ENCODE assay signal across 8 mouse cellular contexts in genomic region chr9:119340909-119341816, GRCm38 (mm10). TPM values are rescaled to one million over a fixed set of nuclear protein-coding genes. Genes with fewer than 3 reads are reported as not detected.
DNase-seq lines count a peak whose midpoint lies in the region; ATAC-seq and TF ChIP-seq lines count a peak whose summit lies in the region.

TSS of gene Myd88 (minus strand) at chr9:119341411.

- TF ChIP-seq POLR2A in kidney, adult 2 months (IDR thresholded peaks at IDR 0.05; ENCODE audit: low read depth, low read length), result peak; percentile 61
- TF ChIP-seq POLR2A in spleen, adult 2 months (IDR thresholded peaks at IDR 0.05; ENCODE audit: low read depth, low read length), result no peak; the same call in 1 of the 2 replicates

- ATAC-seq in embryonic facial prominence, embryonic 13.5 days (ENCODE audit: insufficient number of reproducible peaks, insufficient read depth, low FRiP score, low TSS enrichment, low read depth), result peak; percentile 98
- ATAC-seq in limb, embryonic 12.5 days (ENCODE audit: insufficient number of reproducible peaks, insufficient read depth, low FRiP score, low TSS enrichment, low read depth), result peak; percentile 99
- ATAC-seq in midbrain, embryonic 15.5 days (replicated peaks), result peak; percentile 98

- H3K27ac ChIP-seq in embryonic facial prominence, embryonic 13.5 days, result peak within 1 kb of the TSS; percentile 94
- H3K27ac ChIP-seq in kidney, adult 2 months (ENCODE audit: insufficient read depth, low read depth, low read length), result peak within 1 kb of the TSS; percentile 93
- H3K27ac ChIP-seq in limb, embryonic 12.5 days, result peak within 1 kb of the TSS; percentile 91
- peak within 1 kb of the TSS; percentile 89 for H3K27ac ChIP-seq in midbrain, embryonic 15.5 days
- H3K27ac ChIP-seq in spleen, adult 2 months (ENCODE audit: insufficient read depth, low read length), result peak within 1 kb of the TSS; percentile 75

- H3K27me3 ChIP-seq in embryonic facial prominence, embryonic 13.5 days, result no peaks in the 10 kb centered on the region
- H3K27me3 ChIP-seq in kidney, adult 2 months (replicated peaks; ENCODE audit: control insufficient read depth, insufficient read depth, low read length), result no peaks in the 10 kb centered on the region
- H3K27me3 ChIP-seq in limb, embryonic 12.5 days, result peaks cover 4% of the 10 kb centered on the region; the same call in 1 of the 2 replicates
- peaks cover 9% of the 10 kb centered on the region for H3K27me3 ChIP-seq in midbrain, embryonic 15.5 days (replicated peaks)
- H3K27me3 ChIP-seq in spleen, adult 2 months (ENCODE audit: control insufficient read depth, insufficient read depth, low read length), result no peaks in the 10 kb centered on the region

- H3K9me3 ChIP-seq in embryonic facial prominence, embryonic 13.5 days, result no peaks in the 10 kb centered on the region
- H3K9me3 ChIP-seq in limb, embryonic 12.5 days, result no peaks in the 10 kb centered on the region
- H3K9me3 ChIP-seq in midbrain, embryonic 15.5 days, result no peaks in the 10 kb centered on the region

- TF ChIP-seq CTCF in kidney, adult 2 months (conservative IDR thresholded peaks at IDR 0.05; ENCODE audit: insufficient read depth, insufficient read length, low read depth, low read length), result no peak
- no peak for TF ChIP-seq CTCF in spleen, adult 2 months (IDR thresholded peaks at IDR 0.05; ENCODE audit: extremely low read depth, insufficient read depth, insufficient read length, insufficient replicate concordance)

- peaks cover 24% of the 10 kb centered on the region for H3K4me1 ChIP-seq in embryonic facial prominence, embryonic 13.5 days
- H3K4me1 ChIP-seq in kidney, adult 2 months (ENCODE audit: control insufficient read depth, insufficient read depth, low read length), result peaks cover 18% of the 10 kb centered on the region
- peaks cover 14% of the 10 kb centered on the region for H3K4me1 ChIP-seq in limb, embryonic 12.5 days (replicated peaks)
- H3K4me1 ChIP-seq in midbrain, embryonic 15.5 days, result peaks cover 32% of the 10 kb centered on the region
- peaks cover 8% of the 10 kb centered on the region; the same call in 1 of the 2 replicates for H3K4me1 ChIP-seq in spleen, adult 2 months (ENCODE audit: control insufficient read depth, insufficient read depth, insufficient read length)

- WGBS in embryonic facial prominence, embryonic 13.5 days, result under 1% methylated on average over 65 of the region's 68 CpGs
- under 1% methylated on average over 68 of the region's 68 CpGs for WGBS in kidney, adult 2 months
- under 1% methylated on average over 68 of the region's 68 CpGs for WGBS in limb, embryonic 12.5 days
- under 1% methylated on average over 68 of the region's 68 CpGs for WGBS in midbrain, embryonic 15.5 days
- 1% methylated on average over 68 of the region's 68 CpGs for WGBS in spleen, adult 2 months

- peak within 1 kb of the TSS; percentile 81 for H3K4me2 ChIP-seq in embryonic facial prominence, embryonic 13.5 days
- peak within 1 kb of the TSS; percentile 77 for H3K4me2 ChIP-seq in limb, embryonic 12.5 days
- peak within 1 kb of the TSS; percentile 86 for H3K4me2 ChIP-seq in midbrain, embryonic 15.5 days

- peak; percentile 96 for DNase-seq in 3134 (ENCODE audit: extremely low read depth, insufficient read length, low spot score)
- peak; percentile 96 to 97 for DNase-seq in adrenal gland, postnatal 36 days
- DNase-seq in heart, adult 18-20 months, result peak; percentile 97 to 99
- DNase-seq in kidney, adult 2 months, result peak; percentile 99
- DNase-seq in spleen, adult 2 months (ENCODE audit: low read depth in 1 of 2, low spot score in 2 of 2), result peak; percentile 91 to 93

- peak within 1 kb of the TSS; percentile 87 for H3K9ac ChIP-seq in embryonic facial prominence, embryonic 13.5 days
- peak within 1 kb of the TSS; percentile 89 for H3K9ac ChIP-seq in limb, embryonic 12.5 days (replicated peaks)
- peak within 1 kb of the TSS; percentile 92 for H3K9ac ChIP-seq in midbrain, embryonic 15.5 days

- peaks cover 34% of the 10 kb centered on the region for H3K36me3 ChIP-seq in embryonic facial prominence, embryonic 13.5 days
- no peaks in the 10 kb centered on the region; the same call in 1 of the 2 replicates for H3K36me3 ChIP-seq in kidney, adult 2 months (ENCODE audit: control insufficient read depth, insufficient read depth, low read length)
- H3K36me3 ChIP-seq in limb, embryonic 12.5 days, result peaks cover 32% of the 10 kb centered on the region
- H3K36me3 ChIP-seq in midbrain, embryonic 15.5 days (replicated peaks), result peaks cover 17% of the 10 kb centered on the region; the same call in 1 of the 2 replicates
- H3K36me3 ChIP-seq in spleen, adult 2 months (ENCODE audit: control insufficient read depth, insufficient read depth, low read length), result peaks cover 21% of the 10 kb centered on the region

- H3K4me3 ChIP-seq in embryonic facial prominence, embryonic 13.5 days, result peak within 1 kb of the TSS; percentile 85
- peak within 1 kb of the TSS; percentile 90 for H3K4me3 ChIP-seq in kidney, adult 2 months (ENCODE audit: insufficient read depth, low read depth, low read length)
- peak within 1 kb of the TSS; percentile 84 for H3K4me3 ChIP-seq in limb, embryonic 12.5 days (replicated peaks)
- peak within 1 kb of the TSS; percentile 94 for H3K4me3 ChIP-seq in midbrain, embryonic 15.5 days
- H3K4me3 ChIP-seq in spleen, adult 2 months (ENCODE audit: extremely low read depth, insufficient read depth, insufficient read length), result peak within 1 kb of the TSS; percentile 92

RNA-seq across cellular contexts. Expression of gene Myd88, which starts in this region (rescaled TPM):
- 10 to 100 TPM; 25.9 to 36.7 TPM for total RNA-seq in adrenal gland, postnatal 36 days (2021)
- 17.7 and 18.2 TPM in 2 replicates for polyA plus RNA-seq in embryonic facial prominence, embryonic 13.5 days (2015; fragmentation: Nextera tagmentation; extraction: Ambion mirVana)
- total RNA-seq in heart, adult 18-20 months (2021), result 10 to 100 TPM; 12.9 to 13.9 TPM
- polyA plus RNA-seq in kidney, adult 2 months (2012; rRNA removed), result 16.4 and 17.4 TPM in 2 replicates
- polyA plus RNA-seq in limb, embryonic 12.5 days (2016; fragmentation: Nextera tagmentation; extraction: Ambion mirVana), result 9.2 and 9.9 TPM in 2 replicates
- 6.5 and 7.2 TPM in 2 replicates for polyA plus RNA-seq in midbrain, embryonic 15.5 days (2015; fragmentation: Nextera tagmentation; extraction: Ambion mirVana)
- 27.0 and 33.5 TPM in 2 replicates for polyA plus RNA-seq in spleen, adult 2 months (2012; rRNA removed)

Comparison
In these comparisons a context has a peak if more than half of its experiments do, and no peak if none do; other contexts are left out.
1. Peak in every context shown above with its lines: DNase-seq, ATAC-seq, H3K4me3 ChIP-seq and H3K27ac ChIP-seq.